Mouse (Mus musculus): ENCODE measurements around the gene Lin37. TPM values are rescaled to one million over a fixed set of nuclear protein-coding genes. Genes with fewer than 3 reads are reported as not detected.
A peak's percentile ranks its signal among the peaks of the same experiment; 100 is the strongest.

Gene Lin37
- total RNA-seq, 2 experiments from 2014 or later = 67.7 to 78.0 TPM

DNA sequence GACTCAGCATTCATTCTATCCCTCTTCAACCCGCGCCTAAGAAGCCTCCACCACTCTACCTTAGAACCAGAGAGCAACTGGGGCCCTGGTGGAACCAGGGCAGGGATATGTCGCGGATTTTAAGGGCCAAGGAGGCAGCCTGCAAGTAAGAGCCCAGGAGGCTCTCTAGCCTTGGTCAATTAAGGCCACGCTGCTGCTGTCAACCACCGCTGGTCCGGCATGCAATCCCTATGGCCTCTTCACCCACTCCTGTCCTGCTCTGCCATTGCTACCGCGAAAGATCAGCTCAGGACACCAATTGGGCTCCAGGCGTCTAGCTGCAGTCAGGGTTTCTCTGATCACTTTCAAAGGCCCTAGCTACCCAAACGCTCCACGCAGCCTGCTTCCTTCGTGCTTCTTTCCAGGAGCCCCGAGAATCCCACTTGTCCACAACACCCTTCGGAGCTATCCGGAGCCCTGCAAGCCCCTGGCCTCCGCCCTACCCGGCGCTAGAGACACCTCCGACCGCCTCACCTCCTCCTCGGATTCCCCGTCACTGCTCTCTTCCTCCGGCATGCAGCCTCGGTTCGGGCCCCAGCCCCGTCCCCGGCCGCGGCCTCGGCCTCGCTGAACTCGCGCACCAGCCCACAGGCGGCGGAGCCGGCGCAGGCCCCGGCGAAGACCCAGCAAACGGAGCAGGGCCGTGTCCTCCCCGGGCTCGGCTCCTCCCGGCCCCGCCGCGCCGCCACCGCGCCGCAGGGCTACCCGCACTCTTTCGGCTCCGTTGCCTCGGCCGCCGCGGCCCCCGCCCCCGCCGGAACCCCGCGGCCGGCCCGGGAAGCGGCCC, 28.4 kb upstream of the Lin37 start:
- peak; percentile 33 to 43 for DNase-seq (ENCODE audit: low spot score in 2 of 2)

DNA sequence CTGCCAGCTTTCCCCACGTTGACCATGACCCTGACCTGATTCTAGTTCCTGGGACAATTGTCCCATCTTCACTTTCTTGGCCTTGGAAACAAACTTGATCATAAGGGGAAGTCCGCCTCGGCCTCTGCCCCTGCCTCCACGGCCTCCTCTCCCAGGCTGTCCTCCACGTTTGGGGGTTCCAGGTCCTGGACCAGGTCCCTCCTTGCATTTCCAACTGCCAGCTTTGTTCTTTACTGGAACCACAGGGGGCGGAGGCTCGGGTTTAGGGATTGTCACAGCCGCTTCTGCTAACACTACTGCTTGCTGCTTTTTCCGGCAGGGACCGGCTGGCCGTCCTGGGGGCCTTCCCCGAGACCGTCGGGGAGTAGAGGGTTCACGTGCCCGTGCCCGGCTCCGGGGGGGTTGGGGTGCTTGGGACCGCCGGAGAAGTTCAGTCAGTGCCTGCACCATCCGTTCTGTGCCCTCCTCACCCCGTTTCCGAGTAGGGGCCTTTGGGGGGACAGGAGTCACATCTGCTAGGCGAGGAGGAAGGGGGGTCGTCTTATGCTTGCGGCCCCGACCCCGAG, 26.9 kb upstream of the Lin37 start:
- no peak for DNase-seq (ENCODE audit: low spot score in 2 of 2)

DNA sequence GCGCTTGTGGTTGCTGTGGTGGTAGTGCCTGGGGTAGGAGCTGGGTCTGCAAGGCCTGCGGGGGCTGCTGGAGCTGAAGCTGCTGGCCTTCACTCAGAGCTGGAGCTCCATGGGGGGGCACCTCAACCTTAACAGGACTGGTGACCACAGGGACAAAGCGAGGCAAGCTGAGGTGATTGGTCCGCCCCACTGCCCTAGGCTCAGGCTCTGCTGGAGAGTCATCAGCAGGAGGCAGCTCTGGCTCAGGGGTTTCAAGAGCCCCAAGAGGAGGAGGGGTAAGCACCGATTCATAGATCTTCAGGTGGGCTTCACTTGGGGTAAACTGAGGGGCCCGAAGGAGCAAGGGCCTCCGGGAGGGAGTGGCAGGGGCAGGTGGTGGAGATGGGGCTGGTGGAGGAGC, 25.5 kb upstream of the Lin37 start:
- no peak for DNase-seq (ENCODE audit: low spot score in 2 of 2)

DNA sequence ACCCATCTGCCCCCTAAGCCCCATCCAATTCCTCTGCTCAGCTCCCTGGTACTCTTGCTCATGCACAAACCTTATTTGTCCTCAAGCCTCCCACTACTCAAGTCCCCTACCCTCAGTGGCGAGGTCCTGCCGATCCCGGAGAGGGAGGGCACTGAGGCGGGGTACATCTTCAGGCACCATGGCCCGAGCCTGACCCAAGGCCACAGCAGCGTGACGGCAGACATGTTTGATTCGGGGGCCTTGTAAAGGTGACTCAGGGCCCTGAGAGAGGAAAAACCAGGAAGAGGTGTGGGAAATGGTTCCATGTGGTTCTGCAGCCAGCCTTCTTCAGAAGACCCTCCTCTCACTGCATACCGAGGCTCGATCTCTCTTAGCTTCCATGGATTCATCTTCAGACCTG, 24.7 kb upstream of the Lin37 start:
- DNase-seq (ENCODE audit: low spot score in 2 of 2) = no peak

DNA sequence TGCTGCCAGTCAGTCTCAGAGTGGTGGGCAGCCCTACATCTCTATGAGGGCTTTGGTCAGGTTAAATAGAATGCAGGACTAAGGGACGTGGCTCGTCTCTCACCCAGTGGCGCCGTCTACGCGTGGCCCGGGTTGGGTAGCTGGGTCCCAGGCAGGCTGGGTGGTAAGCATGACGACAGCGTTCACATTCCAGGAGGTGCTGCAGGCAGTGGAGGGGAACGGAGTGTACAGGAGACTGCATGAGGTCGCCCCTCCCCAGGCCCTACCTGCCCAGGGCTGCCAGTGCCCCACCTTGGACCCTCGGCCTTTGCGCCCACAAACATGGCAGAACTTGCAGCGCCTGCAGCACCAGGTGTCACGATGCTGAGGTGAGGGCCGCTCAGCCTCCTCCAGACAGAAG, 21.9 kb upstream of the Lin37 start:
- no peak for DNase-seq (ENCODE audit: low spot score in 2 of 2)

DNA sequence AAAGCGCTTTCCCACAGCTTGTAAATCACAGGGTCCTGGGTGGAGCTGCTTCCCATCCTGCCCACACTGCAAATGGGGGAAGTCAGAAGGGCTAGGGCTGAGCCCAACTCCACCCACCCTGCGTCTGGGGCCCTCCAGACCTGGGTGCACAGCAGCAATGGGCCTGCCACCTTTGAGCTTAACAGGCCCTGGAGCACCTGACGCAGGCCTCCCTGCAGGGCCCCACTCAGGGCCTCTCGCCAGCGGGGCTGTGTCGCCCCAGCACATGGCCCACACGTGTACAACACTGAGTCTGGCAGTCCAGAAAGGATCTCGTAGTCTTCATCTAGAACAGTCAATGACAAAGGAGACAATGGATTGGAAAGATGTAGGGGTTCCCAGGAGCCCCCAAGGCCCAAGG, 20.3 kb upstream of the Lin37 start:
- no peak for DNase-seq (ENCODE audit: low spot score in 2 of 2)

DNA sequence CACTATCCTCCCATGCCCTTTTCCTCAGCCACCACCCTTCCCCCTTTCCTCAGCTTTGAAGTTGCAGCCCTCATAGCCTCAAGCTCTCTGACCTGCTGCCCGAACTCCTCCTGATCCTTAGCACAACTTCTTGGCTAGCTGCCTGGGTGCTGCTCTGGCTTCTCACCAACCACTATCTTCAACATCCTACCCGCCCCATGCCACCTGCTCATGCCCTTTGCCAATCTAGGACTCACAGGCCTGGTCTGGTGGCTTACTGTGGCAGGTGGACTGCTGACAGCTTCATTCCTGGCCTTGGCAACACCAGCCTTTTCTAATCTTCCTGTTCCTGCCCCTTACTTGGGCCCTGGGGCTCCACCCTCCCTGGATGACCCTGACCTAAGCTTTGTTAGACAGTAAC, 13.3 kb upstream of the Lin37 start:
- DNase-seq (ENCODE audit: low spot score in 2 of 2) = no peak

DNA sequence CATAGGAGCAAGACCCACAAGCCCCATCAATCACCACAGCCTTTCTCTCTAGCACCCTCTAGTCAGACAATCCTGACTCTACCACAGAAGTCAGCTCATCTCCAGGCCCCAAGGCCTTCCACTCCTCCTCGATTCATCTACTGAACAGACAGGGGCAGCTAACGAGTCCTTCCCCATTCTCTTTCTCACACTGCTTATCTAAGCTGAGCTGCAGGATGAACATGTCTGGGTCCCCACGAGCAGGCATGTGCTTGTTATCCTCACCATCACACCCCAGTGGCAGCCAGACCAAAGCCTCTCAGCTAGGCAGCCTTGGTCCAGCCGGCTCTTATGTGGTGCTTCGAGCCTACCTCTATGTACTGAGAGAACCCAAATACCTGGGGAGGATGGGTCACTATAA, 12.8 kb upstream of the Lin37 start:
- no peak for DNase-seq (ENCODE audit: low spot score in 2 of 2)

DNA sequence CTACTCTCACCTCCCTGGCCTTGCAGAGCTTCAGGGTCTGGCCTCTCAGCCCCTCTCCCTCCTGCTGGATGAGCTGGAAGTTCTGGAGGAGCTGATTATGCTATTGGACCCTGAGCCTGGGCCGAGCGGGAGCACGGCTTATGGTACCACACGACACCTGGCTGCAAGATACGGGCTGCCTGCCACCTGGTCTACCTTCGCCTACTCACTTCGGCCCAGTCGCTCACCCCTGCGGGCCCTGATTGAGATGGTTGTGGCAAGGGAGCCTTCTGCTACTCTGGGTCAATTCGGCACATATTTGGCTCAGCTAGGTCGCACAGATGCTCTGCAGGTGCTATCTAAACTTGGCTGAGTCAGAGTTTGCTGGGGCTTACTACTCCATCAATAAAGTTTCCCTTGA, 7.9 kb upstream of the Lin37 start:
- no peak for DNase-seq (ENCODE audit: low spot score in 2 of 2)

DNA sequence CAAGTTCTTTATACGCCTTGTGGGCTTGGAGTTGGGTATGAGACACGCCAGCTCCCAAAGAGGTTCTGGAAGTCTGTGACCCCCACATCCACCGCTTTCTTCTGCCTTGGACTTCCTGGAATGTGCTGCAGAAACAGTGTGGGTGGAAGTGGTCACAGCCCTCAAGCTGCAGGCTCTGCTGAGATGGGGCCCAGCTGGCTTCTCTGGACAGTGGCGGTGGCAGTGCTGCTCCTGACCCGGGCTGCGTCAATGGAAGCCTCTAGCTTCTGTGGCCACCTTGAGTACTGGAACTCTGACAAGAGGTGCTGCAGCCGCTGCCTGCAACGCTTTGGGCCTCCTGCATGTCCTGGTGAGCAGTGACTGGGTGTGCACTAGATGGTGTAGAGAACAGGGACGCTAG, 6.4 kb upstream of the Lin37 start:
- DNase-seq (ENCODE audit: low spot score in 2 of 2) = no peak

DNA sequence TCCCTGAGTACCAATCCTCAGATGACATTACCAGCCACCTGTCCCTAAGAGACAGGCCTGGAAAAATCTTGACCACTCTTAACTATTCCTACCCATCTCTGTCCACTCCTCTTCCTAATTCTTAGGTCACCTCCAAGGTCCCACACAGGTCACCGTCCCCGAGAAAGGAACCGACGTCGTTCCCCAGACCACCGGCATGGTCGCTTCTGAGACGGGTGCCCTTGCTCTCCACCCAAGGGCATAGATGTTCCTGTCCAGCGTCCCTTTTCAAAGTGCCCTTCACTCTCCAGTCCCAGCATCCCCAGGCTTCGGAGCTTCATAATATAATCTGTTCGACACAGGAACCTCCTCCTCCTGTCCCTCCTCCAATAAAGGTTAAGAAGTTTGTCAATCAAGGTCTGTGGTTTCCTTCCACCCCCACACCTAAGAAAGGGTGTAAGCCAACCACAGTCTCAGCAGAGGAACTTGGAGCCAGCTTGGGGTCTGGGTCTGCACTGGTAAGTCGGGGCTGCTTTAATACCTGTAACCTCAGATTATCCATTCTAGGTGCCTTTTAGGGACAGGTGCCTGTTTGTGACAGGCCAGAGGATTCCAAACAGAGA, 5.4 kb upstream of the Lin37 start, which contains the start of gene Igflr1:
Gene Igflr1, plus strand, starts transcription at position 458 of the 602 bp plus-strand sequence.
- DNase-seq (ENCODE audit: low spot score in 2 of 2) = no peak

DNA sequence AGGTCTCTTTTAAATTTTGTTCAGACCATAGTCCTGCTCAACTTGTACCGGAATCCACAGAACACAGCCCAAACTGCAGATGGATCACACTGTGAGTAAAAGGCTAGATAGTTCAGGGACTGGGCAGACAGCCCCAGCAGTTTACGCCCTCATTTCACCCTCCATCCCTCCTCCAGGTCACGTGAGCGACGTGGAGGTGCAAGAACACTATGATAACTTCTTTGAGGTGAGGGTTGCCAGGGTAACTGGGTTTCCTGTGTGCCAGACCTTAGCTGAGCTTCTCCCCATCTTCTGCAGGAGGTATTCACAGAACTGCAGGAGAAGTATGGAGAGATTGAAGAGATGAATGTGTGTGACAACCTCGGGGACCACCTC, 4.3 kb upstream of the Lin37 start:
- DNase-seq (ENCODE audit: low spot score in 2 of 2) = no peak

DNA sequence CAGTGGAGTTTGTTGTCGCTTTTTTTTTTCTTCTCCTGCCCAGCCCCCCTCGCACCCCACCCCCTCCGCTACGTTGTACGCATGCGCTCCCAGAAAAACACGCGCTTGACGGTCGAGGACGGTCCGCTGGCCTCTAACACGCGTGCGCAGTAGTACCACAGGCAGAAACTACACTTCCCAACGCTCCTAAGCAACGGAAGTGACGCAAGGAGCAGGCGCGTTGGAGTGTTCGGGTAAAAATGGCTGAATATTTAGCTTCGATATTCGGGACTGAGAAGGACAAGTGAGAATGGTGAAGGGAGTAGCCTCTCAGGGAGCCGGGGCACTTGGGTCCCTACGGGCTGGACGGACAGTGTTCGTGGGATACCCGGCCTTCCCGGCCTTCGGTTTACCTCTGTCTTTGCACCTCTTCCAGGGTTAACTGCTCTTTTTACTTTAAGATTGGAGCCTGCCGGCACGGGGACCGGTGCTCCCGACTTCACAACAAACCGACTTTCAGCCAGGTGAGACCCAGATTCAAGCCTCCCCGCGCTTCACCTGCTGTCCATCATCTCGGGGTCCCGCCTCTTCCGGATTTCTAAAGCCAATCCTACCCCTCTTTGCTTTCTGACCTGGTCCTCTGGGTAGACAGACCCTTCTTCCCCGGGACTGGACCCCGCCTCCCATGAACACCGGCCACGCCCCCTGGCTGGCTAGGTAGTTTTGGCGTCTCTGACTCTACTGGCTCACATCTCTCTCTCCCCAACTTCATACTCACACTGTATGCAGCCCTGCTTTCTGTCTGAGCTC, 3.7 kb upstream of the Lin37 start, which contains the start of the genes U2af1l4, Gm49396 and Psenen:
Gene U2af1l4, plus strand, starts transcription at position 185 of the 789 bp plus-strand sequence.
Gene Gm49396, plus strand, starts transcription at position 228 of the 789 bp plus-strand sequence.
Gene Psenen, minus strand, starts transcription at position 511 of the 789 bp plus-strand sequence.
- peak; percentile 75 to 95 for DNase-seq (ENCODE audit: low spot score in 2 of 2)

DNA sequence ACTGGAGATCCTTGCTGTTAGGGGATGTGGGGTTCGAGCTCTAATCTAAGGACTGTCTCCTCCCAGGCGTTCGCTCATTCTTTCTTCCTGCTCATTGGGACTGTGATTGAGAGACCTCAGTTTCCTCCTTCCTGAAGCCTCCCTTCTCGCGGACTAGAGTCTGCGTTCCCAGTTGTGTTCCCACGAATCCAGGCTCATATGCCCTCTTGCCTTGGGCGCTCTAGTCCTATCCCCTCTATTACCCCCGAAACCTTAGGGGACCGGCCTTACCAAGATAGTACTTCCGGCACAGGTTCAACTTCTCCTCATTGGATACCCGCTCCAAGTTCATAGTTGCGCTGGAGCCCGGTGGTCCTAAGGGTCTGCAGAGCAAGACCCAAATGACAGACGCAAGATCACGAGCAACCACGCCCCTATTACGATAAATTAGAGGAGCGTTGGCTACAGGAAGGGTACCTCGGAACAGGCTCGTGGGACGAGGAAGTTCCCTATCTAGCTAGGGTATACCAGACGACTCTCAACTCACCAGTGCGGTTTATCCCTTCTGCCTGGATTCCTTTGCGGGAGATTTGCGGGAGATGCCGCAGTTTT, 3.0 kb upstream of the Lin37 start:
- no peak for DNase-seq (ENCODE audit: low spot score in 2 of 2)

DNA sequence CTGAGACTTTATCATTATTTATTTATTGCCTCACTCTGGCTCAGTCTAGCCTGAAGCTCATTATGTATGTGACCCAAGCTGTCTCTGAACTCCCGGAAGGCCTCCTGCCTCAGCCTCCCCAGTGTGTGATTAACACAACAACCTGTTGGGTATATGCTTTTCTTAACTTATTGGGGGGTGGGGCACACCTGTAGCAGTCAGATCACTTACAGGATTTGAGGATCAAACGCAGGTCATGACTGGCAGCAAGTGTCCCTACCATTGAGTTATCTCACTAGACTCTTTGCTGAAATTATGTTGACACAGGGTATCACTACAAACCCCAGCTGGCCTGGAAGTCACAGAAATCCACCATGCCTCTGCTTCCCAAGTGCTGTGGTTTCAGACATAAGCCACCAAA, 658 bp upstream of the Lin37 start:
- no peak for DNase-seq (ENCODE audit: low spot score in 2 of 2)

DNA sequence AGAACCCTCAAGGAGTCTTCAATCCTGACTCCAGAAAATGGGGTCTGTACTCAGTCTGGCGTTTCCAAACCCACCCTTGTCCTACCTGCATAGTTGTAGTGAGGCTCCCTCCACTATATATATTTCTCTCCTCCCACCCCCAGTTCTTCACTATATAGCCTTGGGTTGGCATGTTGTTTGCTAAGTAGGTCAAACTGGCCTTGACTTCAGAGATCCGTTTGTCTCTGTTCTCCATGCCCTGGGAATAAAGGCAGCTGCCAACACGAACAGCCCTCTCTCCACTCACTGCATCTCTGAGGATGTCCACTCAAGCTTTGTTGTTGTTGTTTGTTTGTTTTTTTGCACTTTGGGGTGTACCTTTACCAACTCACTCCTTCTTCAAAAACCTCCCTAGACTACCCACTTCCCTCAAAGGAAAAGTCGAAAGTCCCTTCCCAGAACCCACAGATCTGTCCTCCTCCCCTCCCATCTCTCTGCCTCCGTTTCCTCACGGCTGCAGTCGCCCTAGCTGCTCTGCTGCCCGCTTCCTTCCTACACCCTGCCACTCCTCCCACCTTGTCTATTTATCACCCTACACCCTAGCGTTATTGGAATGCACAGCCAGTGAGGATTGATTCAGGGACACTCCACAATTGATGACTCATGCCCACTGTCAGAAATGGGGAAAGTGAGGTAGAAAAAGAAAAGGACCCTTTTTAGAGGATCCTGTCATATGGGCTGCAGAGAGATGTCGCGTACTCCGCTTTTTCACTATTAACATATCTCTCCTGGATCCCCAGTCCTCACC, 789 bp downstream of the Lin37 start:
- no peak for DNase-seq (ENCODE audit: low spot score in 2 of 2)

DNA sequence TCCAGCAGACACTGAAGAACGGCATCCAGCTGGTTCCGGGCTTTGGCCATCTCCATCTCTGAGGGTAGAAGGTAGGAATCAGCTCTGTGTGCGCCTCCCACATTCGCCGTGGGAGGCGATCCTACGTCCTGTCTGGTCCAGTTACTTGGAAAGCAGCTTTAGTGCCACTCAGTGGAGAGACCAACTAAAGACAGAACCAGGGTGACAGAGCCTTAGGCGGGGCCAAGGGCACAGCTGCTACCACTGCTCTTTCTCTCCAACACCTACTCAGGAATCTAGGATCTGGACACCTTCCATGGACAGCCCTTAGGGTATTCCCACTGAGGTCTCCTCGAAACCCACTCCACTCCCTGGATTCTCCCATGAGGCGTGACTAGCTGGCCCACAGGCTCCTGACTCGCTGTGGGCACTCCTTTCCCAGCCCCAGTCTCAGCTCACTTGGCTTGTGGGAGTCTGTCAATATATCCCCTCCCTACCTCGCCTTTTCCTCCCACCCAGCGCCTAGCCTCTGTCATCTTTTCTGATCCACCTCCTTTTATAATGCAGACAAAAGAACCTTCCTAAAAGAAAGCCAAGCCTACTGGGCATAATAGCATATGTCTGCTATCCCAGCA, 1.6 kb downstream of the Lin37 start:
- DNase-seq (ENCODE audit: low spot score in 2 of 2) = no peak

DNA sequence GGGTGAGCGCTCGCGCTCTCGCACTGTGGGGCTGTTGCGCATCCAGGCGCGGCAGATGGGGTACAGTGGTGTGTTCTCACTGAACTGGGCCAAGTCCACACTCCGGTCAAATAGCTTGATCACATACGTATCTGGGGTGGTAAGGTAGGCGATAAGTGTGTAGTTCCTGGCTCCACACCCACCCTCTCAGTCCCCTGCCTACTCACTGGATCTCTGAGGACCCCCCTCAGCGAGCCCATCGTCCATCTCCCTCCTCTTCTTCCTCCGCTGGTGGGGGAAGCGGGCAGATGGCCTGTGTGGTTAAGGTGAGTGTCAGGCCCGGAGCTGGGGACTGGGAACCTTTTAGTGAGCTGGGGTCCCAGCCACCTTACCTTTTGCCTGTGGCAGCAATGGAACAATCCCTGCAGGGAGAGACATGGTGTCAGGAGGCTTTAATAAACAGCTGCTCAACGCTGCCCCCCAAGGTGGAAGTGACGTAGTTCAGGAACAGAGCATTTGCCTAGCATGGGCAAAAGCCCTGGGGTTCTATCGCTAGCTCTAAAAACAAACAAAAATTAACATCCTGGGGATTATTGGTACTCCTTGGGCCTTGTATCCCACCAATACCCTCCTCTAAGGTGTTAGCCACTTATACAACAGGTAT, 2.6 kb downstream of the Lin37 start:
- no peak for DNase-seq (ENCODE audit: low spot score in 2 of 2)

DNA sequence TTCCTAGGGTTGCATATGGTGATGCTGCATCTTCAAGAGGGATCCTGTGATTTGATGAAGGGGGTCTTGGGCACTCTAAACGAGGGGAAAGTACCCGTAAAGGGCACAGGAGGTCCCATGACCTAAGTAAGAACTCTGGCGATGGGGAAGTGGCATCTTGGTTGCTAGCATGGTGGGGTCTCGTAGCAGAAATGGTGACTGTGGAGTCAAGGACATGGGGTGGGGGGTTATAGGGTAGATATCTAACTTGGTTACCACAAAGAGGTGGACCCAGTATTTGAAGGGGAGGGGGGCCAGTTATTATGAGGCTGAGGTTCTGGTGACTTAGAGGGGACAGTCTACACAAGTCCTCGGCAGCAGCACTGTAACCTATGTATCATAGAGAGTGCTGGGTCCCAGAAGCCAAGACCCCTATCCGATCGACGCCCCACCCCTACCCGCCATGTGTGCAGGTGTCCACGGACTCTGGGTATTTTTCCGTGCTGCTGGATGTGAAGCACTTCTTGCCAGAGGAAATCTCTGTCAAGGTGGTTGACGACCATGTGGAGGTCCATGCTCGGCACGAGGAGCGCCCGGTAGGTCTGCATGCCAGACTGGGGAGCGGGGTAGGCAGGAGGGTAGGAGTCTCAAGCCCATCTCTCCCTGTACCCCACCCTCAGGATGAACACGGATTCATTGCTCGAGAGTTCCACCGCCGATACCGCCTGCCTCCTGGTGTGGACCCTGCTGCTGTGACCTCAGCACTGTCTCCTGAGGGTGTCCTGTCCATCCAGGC, 5.6 kb downstream of the Lin37 start:
- DNase-seq (ENCODE audit: low spot score in 2 of 2) = no peak
